Mouse (Mus musculus) G1E (cell line): Measurements from ENCODE around the gene Pdcd2l.

Source experiments
- CTCF ChIP-seq: IDR thresholded peaks from 2 replicates; pipeline ENCODE4 v1.5.1; 2012; ENCODE audit warnings: low read depth, low read length, inconsistent platforms, mixed read lengths
- GATA2 ChIP-seq: IDR thresholded peaks from 2 replicates; pipeline ENCODE4 v1.6.1; 2012; ENCODE audit warnings: low read depth, low read length, inconsistent platforms, borderline replicate concordance
- TAL1 ChIP-seq: conservative IDR thresholded peaks from 2 replicates; pipeline ENCODE4 v1.6.1; 2012; ENCODE audit warnings: low read depth, low read length, inconsistent platforms, mixed read lengths

DNA sequence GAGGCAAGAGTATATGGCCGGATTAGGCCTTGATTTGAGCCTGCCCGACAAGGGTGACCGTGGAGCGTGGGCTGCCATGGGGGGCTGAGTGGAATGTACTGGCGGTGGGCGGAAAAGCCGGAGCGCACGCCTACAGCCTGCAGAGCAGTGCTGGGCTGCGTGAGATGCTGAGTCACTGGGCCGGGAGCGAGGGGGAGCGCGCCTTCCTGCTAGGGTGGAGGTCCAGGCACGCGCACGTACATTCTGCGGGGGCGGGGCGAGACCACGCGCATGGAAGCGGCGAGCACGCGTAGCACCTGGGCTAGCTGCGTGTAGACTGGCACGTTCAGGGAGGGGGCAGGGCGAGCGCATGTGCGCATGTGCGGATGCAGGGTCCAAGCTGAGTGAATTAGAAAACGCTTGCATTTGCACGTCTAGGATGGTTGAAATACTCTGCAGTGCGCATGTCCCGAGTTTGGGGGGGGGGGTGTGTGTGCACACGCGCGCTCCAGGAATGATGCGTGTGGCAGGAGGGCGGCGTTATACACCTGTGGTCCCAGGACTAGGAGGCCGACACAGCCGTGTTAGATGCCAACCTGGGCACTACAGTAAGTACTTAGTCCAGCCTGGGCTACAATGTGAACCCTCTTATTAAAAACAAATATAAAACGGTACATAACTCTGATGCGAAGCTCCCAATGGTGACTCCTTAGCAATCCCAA, 37.6 kb upstream of the Pdcd2l start:
- TF ChIP-seq GATA2 = no peak
- no peak for TF ChIP-seq CTCF
- TF ChIP-seq TAL1 = no peak
